Mouse (Mus musculus): ENCODE data around the gene Psmd4. TPM values are rescaled to one million over a fixed set of nuclear protein-coding genes. Genes with fewer than 3 reads are reported as not detected.

The Psmd4 gene
- polyA plus RNA-seq, 1 experiment = 127 TPM

DNA sequence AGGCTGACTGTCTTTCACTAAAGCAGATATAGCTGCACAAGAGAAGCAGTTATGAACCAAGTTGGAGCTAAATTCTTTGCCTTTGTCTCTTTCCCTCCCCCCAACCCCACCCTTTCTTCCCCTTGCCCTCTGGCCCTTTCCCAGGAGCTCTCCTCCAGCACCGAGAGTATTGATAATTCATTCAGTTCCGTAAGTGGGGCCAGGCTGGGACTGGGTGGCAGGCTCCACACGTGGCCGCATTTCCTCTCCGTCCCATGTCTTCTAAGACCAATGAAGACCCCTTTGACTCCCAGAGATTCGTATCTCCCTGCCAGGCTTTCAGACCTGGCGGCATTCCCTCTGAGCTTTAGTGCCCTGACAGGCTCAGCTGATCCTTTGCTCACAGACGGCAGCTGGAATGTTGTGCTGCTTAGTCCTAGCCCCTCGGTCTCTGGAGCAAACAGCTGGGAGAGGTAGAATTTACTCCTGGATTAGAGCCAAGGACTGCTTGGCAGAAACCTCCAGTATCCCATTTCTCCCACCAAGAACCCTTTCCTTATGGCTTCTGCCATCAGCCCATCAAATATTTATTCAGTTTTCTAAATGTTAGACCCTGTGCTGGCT lies 53.2 kb downstream of the Psmd4 start:
- WGBS = 35% methylated on average over 9 of the region's 9 CpGs
- DNase-seq = peak; percentile 19
- TF ChIP-seq POLR2A (IDR thresholded peaks at IDR 0.05; ENCODE audit: borderline replicate concordance, extremely low read depth, low read depth, low read length) = no peak
- TF ChIP-seq CTCF (IDR thresholded peaks at IDR 0.05; ENCODE audit: insufficient read depth, low read length) = no peak
- Histone ChIP-seq H3K4me1 (ENCODE audit: control insufficient read depth, insufficient read depth, low read length) (peaks cover 8% of the 10 kb centered on the region; the same call in 1 of the 2 replicates), H3K4me3 (replicated peaks; ENCODE audit: extremely low read depth, low read depth, low read length) (no peak overlapping the region)

DNA sequence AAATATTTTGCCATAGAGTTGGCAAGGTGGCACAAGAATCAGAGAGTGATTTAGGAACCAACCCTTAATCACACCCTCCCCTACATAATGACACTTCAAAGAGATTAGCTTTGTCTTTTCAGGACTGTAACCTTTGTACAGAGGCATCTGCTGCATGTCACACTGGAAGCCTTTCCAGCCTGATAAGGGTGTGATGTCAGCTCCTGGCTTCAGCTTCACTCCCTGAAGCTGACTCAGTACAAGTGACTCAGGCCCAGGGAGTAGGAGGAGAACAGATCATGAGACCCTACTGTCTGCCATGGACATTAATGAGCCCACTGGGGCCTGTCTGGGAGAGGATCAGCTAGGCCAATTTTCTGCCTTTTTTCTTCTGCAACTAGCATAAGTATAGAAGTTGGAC lies 54.8 kb downstream of the Psmd4 start:
- no peak for DNase-seq

DNA sequence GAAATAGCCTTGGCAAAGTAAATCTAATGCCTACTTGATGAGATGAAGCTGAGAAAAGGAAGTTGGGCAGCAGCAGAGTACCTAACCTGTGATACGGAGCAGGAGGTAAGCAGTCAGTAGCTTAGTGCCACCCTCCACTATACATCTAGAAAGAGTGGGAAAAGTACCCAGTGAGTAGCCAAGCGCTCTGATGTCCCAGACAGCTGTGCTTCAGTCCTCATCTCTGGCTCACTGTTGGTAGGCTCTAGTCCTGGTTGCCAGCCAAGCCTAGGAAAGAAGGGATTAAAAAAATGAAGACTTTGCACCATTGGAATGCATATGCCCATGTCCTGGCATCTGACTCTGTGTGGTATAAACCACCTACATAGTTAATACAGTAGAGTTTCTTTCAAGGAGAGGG lies 56.9 kb downstream of the Psmd4 start:
- DNase-seq = no peak
- TF ChIP-seq CTCF (IDR thresholded peaks at IDR 0.05; ENCODE audit: insufficient read depth, low read length) (no peak), POLR2A (IDR thresholded peaks at IDR 0.05; ENCODE audit: borderline replicate concordance, extremely low read depth, low read depth, low read length) (no peak)
- Histone ChIP-seq H3K4me3 (replicated peaks; ENCODE audit: extremely low read depth, low read depth, low read length) (no peak overlapping the region), H3K4me1 (ENCODE audit: control insufficient read depth, insufficient read depth, low read length) (peaks cover 12% of the 10 kb centered on the region)
- WGBS = 86% methylated on average over 2 of the region's 2 CpGs

More for the DNA sequence above, 54.8 kb downstream of the Psmd4 start:
- TF ChIP-seq POLR2A (IDR thresholded peaks at IDR 0.05; ENCODE audit: borderline replicate concordance, extremely low read depth, low read depth, low read length) (no peak), CTCF (IDR thresholded peaks at IDR 0.05; ENCODE audit: insufficient read depth, low read length) (no peak)
- no peak overlapping the region for H3K4me3 ChIP-seq (replicated peaks; ENCODE audit: extremely low read depth, low read depth, low read length)
- H3K4me1 ChIP-seq (ENCODE audit: control insufficient read depth, insufficient read depth, low read length) = peaks cover 12% of the 10 kb centered on the region

DNA sequence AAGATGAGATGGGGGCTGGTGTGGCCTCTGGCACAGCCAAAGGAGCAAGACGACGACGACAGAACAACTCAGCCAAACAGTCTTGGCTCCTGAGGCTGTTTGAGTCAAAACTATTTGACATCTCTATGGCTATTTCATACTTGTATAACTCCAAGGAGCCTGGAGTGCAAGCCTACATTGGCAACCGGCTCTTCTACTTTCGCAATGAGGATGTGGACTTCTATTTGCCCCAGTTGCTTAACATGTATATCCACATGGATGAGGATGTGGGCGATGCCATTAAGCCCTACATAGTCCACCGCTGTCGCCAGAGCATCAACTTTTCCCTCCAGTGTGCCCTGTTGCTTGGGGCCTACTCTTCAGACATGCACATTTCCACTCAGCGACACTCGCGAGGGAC lies 58.1 kb downstream of the Psmd4 start:
- H3K4me3 ChIP-seq (replicated peaks; ENCODE audit: extremely low read depth, low read depth, low read length) = no peak overlapping the region
- H3K4me1 ChIP-seq (ENCODE audit: control insufficient read depth, insufficient read depth, low read length) = peaks cover 10% of the 10 kb centered on the region
- TF ChIP-seq CTCF (IDR thresholded peaks at IDR 0.05; ENCODE audit: insufficient read depth, low read length) (no peak), POLR2A (IDR thresholded peaks at IDR 0.05; ENCODE audit: borderline replicate concordance, extremely low read depth, low read depth, low read length) (no peak)
- WGBS = 68% methylated on average over 11 of the region's 11 CpGs
- peak; percentile 37 for DNase-seq

Other genes starting within 250 kb of the Psmd4 start
- gene Pogz, start 205.0 kb downstream of the Psmd4 start, polyA plus RNA-seq (2012; rRNA removed) = 26.1 and 28.1 TPM in 2 replicates
- gene Psmb4, start 155.7 kb downstream of the Psmd4 start, polyA plus RNA-seq (2012; rRNA removed) = 175 and 210 TPM in 2 replicates
- 865 and 921 TPM in 2 replicates for gene Selenbp1, start 109.6 kb downstream of the Psmd4 start, polyA plus RNA-seq (2012; rRNA removed)
- 10.5 and 14.6 TPM in 2 replicates for gene Rfx5, start 88.5 kb downstream of the Psmd4 start, polyA plus RNA-seq (2012; rRNA removed)
- 33.8 and 38.1 TPM in 2 replicates for gene Pi4kb, start 67.9 kb downstream of the Psmd4 start, polyA plus RNA-seq (2012; rRNA removed)
- 19.2 and 20.6 TPM in 2 replicates for gene Zfp687, start 27.2 kb downstream of the Psmd4 start, polyA plus RNA-seq (2012; rRNA removed)
- 14.6 and 20.4 TPM in 2 replicates for gene Pip5k1a, start 64.3 kb upstream of the Psmd4 start, polyA plus RNA-seq (2012; rRNA removed)
- gene Vps72, start 68.4 kb upstream of the Psmd4 start, polyA plus RNA-seq (2012; rRNA removed) = 55.3 and 62.2 TPM in 2 replicates
- 1.5 and 3.5 TPM in 2 replicates for gene Tmod4, start 81.9 kb upstream of the Psmd4 start, polyA plus RNA-seq (2012; rRNA removed)
- 30.1 and 43.7 TPM in 2 replicates for gene Scnm1, start 91.4 kb upstream of the Psmd4 start, polyA plus RNA-seq (2012; rRNA removed)
- gene Lysmd1, start 91.5 kb upstream of the Psmd4 start, polyA plus RNA-seq (2012; rRNA removed) = 4.5 and 7.8 TPM in 2 replicates
- gene Tnfaip8l2, start 99.7 kb upstream of the Psmd4 start, polyA plus RNA-seq (2012; rRNA removed) = 24.6 and 26.4 TPM in 2 replicates
- gene Sema6c, start 117.8 kb upstream of the Psmd4 start, polyA plus RNA-seq (2012; rRNA removed) = 10.7 and 11.8 TPM in 2 replicates
- gene Gabpb2, start 175.3 kb upstream of the Psmd4 start, polyA plus RNA-seq (2012; rRNA removed) = 9.7 and 17.3 TPM in 2 replicates
- 54.0 and 71.7 TPM in 2 replicates for gene Cdc42se1, start 186.1 kb upstream of the Psmd4 start, polyA plus RNA-seq (2012; rRNA removed)
- gene Mllt11, start 189.6 kb upstream of the Psmd4 start, polyA plus RNA-seq (2012; rRNA removed) = 6.5 and 12.3 TPM in 2 replicates
- 0.98 and 1.1 TPM in 2 replicates for gene Gm128, start 199.0 kb upstream of the Psmd4 start, polyA plus RNA-seq (2012; rRNA removed)
- gene Bnipl, start 208.6 kb upstream of the Psmd4 start, polyA plus RNA-seq (2012; rRNA removed) = 4.2 and 13.3 TPM in 2 replicates
- 89.1 and 95.2 TPM in 2 replicates for gene Mindy1, start 238.7 kb upstream of the Psmd4 start, polyA plus RNA-seq (2012; rRNA removed)
- gene Prune1, start 239.5 kb upstream of the Psmd4 start, polyA plus RNA-seq (2012; rRNA removed) = 13.4 and 24.2 TPM in 2 replicates